Mouse (Mus musculus) skeletal muscle tissue, postnatal 0 days (tissue): Measurements from ENCODE around the gene Chrm1. TPM values are rescaled to one million over a fixed set of nuclear protein-coding genes. Genes with fewer than 3 reads are reported as not detected.

Experiments
- polyA plus RNA-seq: library from polyadenylated mRNA; unstranded; fragments of >200 nt; fragmentation: Nextera tagmentation; extraction: Ambion mirVana; gene quantifications from 2 replicates; pipeline ENCODE4 v1.2.1, GENCODE M21; 2015

Gene Chrm1
- 0.02 and 0.03 TPM in 2 replicates for polyA plus RNA-seq

DNA sequence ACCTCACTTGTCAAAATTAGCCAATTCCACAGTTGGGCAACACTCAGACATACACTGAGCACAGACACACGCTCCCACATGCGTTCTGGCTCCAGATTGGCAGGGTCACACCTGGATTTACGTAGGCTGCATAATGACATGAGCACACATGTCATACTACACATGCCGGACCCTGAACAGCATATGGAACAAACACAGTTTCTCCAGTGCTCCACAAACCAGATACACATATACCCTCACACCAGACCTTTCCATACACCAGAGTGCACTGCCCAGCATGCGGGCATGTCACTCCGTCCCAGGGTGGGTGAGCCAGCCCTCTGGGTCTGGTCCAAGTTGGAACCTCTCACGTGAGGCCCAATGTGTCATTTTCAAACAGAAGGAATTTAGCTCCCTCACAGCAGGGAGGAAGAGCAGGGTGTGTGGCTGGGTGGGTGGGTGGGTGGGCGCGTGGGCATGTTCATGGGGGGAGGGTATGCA lies at the start of gene Chrm1:
Chrm1 (plus strand) TSS at position 430 of the 480 bp plus-strand sequence.

DNA sequence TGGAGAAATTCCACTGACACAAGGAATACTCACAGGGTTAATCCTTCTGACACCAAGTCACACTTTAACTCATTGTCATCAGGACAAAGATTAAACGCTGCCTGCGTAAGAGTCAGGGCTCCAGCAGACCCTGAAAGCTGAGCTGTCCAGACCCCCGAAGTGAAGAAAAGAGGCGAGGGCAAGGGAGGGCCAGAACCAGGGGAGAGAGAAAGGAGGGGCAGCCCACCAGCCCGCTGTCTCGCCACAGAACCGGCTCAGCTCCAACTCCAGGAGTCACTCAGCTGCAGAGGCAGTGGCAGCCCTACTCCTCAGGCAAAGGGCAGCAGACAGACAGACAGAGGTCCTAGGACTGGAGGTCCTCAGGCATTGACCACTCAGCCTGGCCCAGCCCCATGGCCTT lies 45.7 kb upstream of the Chrm1 start, which contains the start of gene Slc22a6:
Slc22a6 (plus strand) TSS at position 136 of the 400 bp plus-strand sequence.

DNA sequence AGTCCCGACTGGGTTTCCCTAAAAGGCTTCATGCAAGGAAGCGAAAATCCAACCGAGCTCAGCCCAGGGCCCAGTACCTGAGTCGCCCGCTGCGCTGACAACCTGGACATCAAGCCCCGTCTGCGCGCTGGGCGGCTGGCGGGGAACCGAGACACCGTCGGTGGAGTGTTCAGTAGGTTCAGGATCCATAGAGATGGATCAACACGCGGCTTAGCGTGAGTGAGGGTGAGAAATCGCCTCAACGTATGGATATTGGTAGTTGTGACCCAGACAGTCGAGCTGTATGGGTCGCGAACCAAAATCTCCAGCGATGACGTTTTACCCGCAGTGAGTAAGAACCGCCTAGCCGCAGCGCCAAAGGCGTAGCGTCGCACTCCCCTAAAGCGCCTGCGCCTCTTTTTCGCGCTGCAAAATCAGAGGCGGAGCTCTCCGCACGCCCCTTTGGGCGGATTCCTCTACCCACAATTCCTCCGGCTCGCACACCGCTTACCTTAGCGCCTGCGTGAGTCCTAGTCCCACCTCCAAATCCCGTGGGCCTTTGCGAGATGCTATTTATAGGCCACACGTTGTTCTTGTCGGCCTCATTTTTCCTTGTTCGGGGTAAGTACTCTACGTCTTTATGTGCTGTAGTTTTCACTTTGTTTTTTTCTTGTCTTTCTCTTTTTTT lies 59.5 kb downstream of the Chrm1 start, which contains the start of gene Slc3a2:
Slc3a2 (minus strand) TSS at position 463 of the 667 bp plus-strand sequence.

Other genes with a start within 250 kb of the Chrm1 start
- gene Slc22a8, start 72.5 kb upstream of the Chrm1 start, polyA plus RNA-seq, result not detected in 2 replicates
- gene Slc22a6, start 45.8 kb upstream of the Chrm1 start, polyA plus RNA-seq, result not detected in 2 replicates
- gene Slc3a2, start 59.6 kb downstream of the Chrm1 start, polyA plus RNA-seq, result 43.4 and 65.1 TPM in 2 replicates
- 39.3 and 41.2 TPM in 2 replicates for gene Wdr74, start 72.0 kb downstream of the Chrm1 start, polyA plus RNA-seq
- gene 1700092M07Rik, start 76.9 kb downstream of the Chrm1 start, polyA plus RNA-seq, result 0.66 TPM in 1 of 2 replicates, not detected in the other
- 66.0 and 69.0 TPM in 2 replicates for gene Stx5a, start 77.6 kb downstream of the Chrm1 start, polyA plus RNA-seq
- 54.0 and 56.1 TPM in 2 replicates for gene Nxf1, start 93.3 kb downstream of the Chrm1 start, polyA plus RNA-seq
- gene Tmem223, start 107.2 kb downstream of the Chrm1 start, polyA plus RNA-seq, result 154 and 161 TPM in 2 replicates
- 45.0 and 52.0 TPM in 2 replicates for gene Tmem179b, start 110.7 kb downstream of the Chrm1 start, polyA plus RNA-seq
- 13.8 and 14.2 TPM in 2 replicates for gene Taf6l, start 122.6 kb downstream of the Chrm1 start, polyA plus RNA-seq
- gene Polr2g, start 134.8 kb downstream of the Chrm1 start, polyA plus RNA-seq, result 106 and 107 TPM in 2 replicates
- gene Zbtb3, start 138.8 kb downstream of the Chrm1 start, polyA plus RNA-seq, result 1.4 and 1.6 TPM in 2 replicates
- 18.6 and 18.7 TPM in 2 replicates for gene Ttc9c, start 155.5 kb downstream of the Chrm1 start, polyA plus RNA-seq
- 2.9 and 3.4 TPM in 2 replicates for gene Hnrnpul2, start 156.2 kb downstream of the Chrm1 start, polyA plus RNA-seq
- gene AC129217.1, start 166.0 kb downstream of the Chrm1 start, polyA plus RNA-seq, result not detected in 2 replicates
- gene Bscl2, start 173.7 kb downstream of the Chrm1 start, polyA plus RNA-seq, result 25.2 and 79.5 TPM in 2 replicates
- gene Gng3, start 175.4 kb downstream of the Chrm1 start, polyA plus RNA-seq, result 0.43 and 0.46 TPM in 2 replicates
- 8.7 and 11.7 TPM in 2 replicates for gene Lrrn4cl, start 187.0 kb downstream of the Chrm1 start, polyA plus RNA-seq
- gene Ubxn1, start 207.7 kb downstream of the Chrm1 start, polyA plus RNA-seq, result 164 and 180 TPM in 2 replicates
- gene Uqcc3, start 217.1 kb downstream of the Chrm1 start, polyA plus RNA-seq, result 91.7 and 93.1 TPM in 2 replicates
- 28.4 and 33.6 TPM in 2 replicates for gene Lbhd1, start 219.9 kb downstream of the Chrm1 start, polyA plus RNA-seq
- not detected in 2 replicates for gene Gm49403, start 220.1 kb downstream of the Chrm1 start, polyA plus RNA-seq
- 34.6 and 42.1 TPM in 2 replicates for gene 1810009A15Rik, start 225.1 kb downstream of the Chrm1 start, polyA plus RNA-seq
- not detected in 2 replicates for gene Gm49416, start 225.1 kb downstream of the Chrm1 start, polyA plus RNA-seq
- gene Ints5, start 229.2 kb downstream of the Chrm1 start, polyA plus RNA-seq, result 14.6 and 15.7 TPM in 2 replicates
- 23.3 and 26.7 TPM in 2 replicates for gene Ganab, start 234.3 kb downstream of the Chrm1 start, polyA plus RNA-seq